ENCODE assay signal across 18 mouse cellular contexts in genomic region chr8:100362772-100363171, GRCm38 (mm10).
"Had no signal": no experiment of that assay in that cellular context is flagged by ENCODE, and none has a peak within 500 bp of the region (broad histone marks: within the 10 kb centered on the region; RNA-seq: fewer than 3 reads in every experiment).

No protein-coding gene starts in this region.

- H3K9ac ChIP-seq: lung, embryonic 14.5 days; midbrain, embryonic 12.5 days; neural tube, embryonic 13.5 days; neural tube, embryonic 15.5 days had no signal

- H3K36me3 ChIP-seq: midbrain, embryonic 10.5 days; midbrain, embryonic 12.5 days; neural tube, embryonic 13.5 days; neural tube, embryonic 15.5 days had no signal

- H3K4me1 ChIP-seq: midbrain, embryonic 12.5 days; neural tube, embryonic 13.5 days; neural tube, embryonic 15.5 days had no signal

- DNase-seq: lung, adult 18-20 months; lung, embryonic 14.5 days; lung, postnatal 10 days; lung, postnatal 4 days; midbrain, embryonic 14.5 days; right cerebral cortex, adult 18-20 months; right cerebral cortex, postnatal 25 days; right cerebral cortex, postnatal 4 days; spleen, adult 18-20 months; thymus, adult 18-20 months; thymus, postnatal 14 days; thymus, postnatal 36 days had no signal

- H3K27ac ChIP-seq: midbrain, embryonic 10.5 days; midbrain, embryonic 12.5 days; neural tube, embryonic 13.5 days; neural tube, embryonic 15.5 days had no signal

- H3K4me2 ChIP-seq: lung, embryonic 14.5 days; midbrain, embryonic 12.5 days; neural tube, embryonic 13.5 days; neural tube, embryonic 15.5 days had no signal

- H3K9me3 ChIP-seq: midbrain, embryonic 10.5 days; midbrain, embryonic 12.5 days; neural tube, embryonic 13.5 days; neural tube, embryonic 15.5 days had no signal

- H3K27me3 ChIP-seq: midbrain, embryonic 12.5 days; neural tube, embryonic 13.5 days; neural tube, embryonic 15.5 days had no signal

- ATAC-seq: midbrain, embryonic 16.5 days had no signal

- H3K4me3 ChIP-seq: midbrain, embryonic 10.5 days; midbrain, embryonic 12.5 days; myocyte; neural tube, embryonic 13.5 days; neural tube, embryonic 15.5 days had no signal
